Mouse (Mus musculus): Measurements from ENCODE around the gene Fermt2. TPM values are rescaled to one million over a fixed set of nuclear protein-coding genes. Genes with fewer than 3 reads are reported as not detected.
A peak's percentile ranks its signal among the peaks of the same experiment; 100 is the strongest.

The Fermt2 gene
- polyA plus RNA-seq, 1 experiment from 2014 or later = 189 TPM

DNA sequence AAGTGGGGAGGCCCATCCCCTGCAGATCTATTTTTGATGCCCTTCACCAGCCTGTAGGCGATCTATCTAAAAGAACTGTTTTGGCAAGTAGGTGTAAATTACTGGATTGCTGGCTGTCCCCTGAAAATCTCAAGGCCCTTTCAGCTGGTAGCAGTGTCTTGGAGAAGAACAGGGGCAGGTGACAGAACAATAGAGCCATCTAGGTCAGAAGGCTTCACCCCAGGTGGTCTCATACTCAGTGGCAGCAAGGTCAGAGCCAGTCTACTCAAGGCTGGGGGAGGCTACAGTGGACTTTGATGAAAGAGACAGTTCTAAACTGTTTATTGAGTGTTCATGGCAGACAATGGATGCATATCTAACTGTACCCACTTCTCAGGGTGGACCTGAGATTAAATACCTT is 29.1 kb upstream of the Fermt2 start:
- TF ChIP-seq CTCF (IDR thresholded peaks at IDR 0.05; ENCODE audit: low read depth) (no peak), EP300 (optimal IDR thresholded peaks at IDR 0.05) (no peak)
- Histone ChIP-seq H3K9me3 (ENCODE audit: control insufficient read depth, low read length) (no peaks in the 10 kb centered on the region), H3K27me3 (ENCODE audit: control insufficient read depth, insufficient read depth, low read length) (no peaks in the 10 kb centered on the region), H3K4me3 (ENCODE audit: low read depth, low read length) (no peak overlapping the region), H3K4me2 (replicated peaks; ENCODE audit: low read depth) (no peak overlapping the region), H3K4me1 (replicated peaks; ENCODE audit: control insufficient read depth, insufficient read depth) (peaks cover 3% of the 10 kb centered on the region; the same call in 1 of the 2 replicates), H3K36me3 (ENCODE audit: control insufficient read depth, insufficient read depth, low read length) (no peaks in the 10 kb centered on the region), H3K9ac (ENCODE audit: low read length) (no peak overlapping the region), H3K27ac (replicated peaks) (no peak overlapping the region)
- ATAC-seq (ENCODE audit: low FRiP score, low TSS enrichment) (no peak), DNase-seq (ENCODE audit: low spot score) (no peak)
- WGBS = 87% methylated on average over 1 of the region's 1 CpGs

DNA sequence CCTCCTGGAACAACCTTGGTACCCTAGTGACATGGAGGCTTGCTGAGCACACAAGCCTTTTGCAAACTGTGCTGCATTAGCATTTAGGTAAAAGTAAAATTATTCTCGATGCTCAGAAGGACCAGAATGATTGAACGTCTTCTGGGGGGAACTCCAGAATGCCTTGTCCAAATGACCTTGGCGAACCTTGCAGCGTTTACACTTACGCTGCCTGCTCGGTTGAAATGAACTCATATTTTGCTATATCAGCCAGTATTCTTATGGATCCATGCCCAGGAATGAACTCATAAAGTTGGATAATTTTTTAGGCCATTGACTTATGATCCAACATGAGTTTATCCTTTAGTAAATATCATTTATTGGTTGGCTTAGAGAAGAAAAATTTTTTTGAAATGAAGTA is 24.4 kb upstream of the Fermt2 start:
- H3K4me2 ChIP-seq (replicated peaks; ENCODE audit: low read depth) = no peak overlapping the region
- no peaks in the 10 kb centered on the region for H3K9me3 ChIP-seq (ENCODE audit: control insufficient read depth, low read length)
- H3K9ac ChIP-seq (ENCODE audit: low read length) = no peak overlapping the region
- H3K27ac ChIP-seq (replicated peaks) = 0 out of 2 replicates have a peak overlapping the region, but pooled peaks have one; percentile 18
- 54% methylated on average over 6 of the region's 6 CpGs for WGBS
- TF ChIP-seq CTCF (IDR thresholded peaks at IDR 0.05; ENCODE audit: low read depth) (no peak), EP300 (optimal IDR thresholded peaks at IDR 0.05) (no peak)
- H3K4me3 ChIP-seq (ENCODE audit: low read depth, low read length) = no peak overlapping the region
- H3K4me1 ChIP-seq (replicated peaks; ENCODE audit: control insufficient read depth, insufficient read depth) = no peaks in the 10 kb centered on the region
- DNase-seq (ENCODE audit: low spot score) (no peak), ATAC-seq (ENCODE audit: low FRiP score, low TSS enrichment) (no peak)
- no peaks in the 10 kb centered on the region for H3K27me3 ChIP-seq (ENCODE audit: control insufficient read depth, insufficient read depth, low read length)
- no peaks in the 10 kb centered on the region for H3K36me3 ChIP-seq (ENCODE audit: control insufficient read depth, insufficient read depth, low read length)

- Histone ChIP-seq H3K4me1 (replicated peaks; ENCODE audit: control insufficient read depth, insufficient read depth) (no peaks in the 10 kb centered on the region), H3K4me3 (ENCODE audit: low read depth, low read length) (no peak overlapping the region), H3K9ac (ENCODE audit: low read length) (no peak overlapping the region), H3K36me3 (ENCODE audit: control insufficient read depth, insufficient read depth, low read length) (no peaks in the 10 kb centered on the region), H3K4me2 (replicated peaks; ENCODE audit: low read depth) (no peak overlapping the region), H3K27ac (replicated peaks) (0 out of 2 replicates have a peak overlapping the region, but pooled peaks have one; percentile 18), H3K27me3 (ENCODE audit: control insufficient read depth, insufficient read depth, low read length) (no peaks in the 10 kb centered on the region), H3K9me3 (ENCODE audit: control insufficient read depth, low read length) (no peaks in the 10 kb centered on the region)
- TF ChIP-seq EP300 (optimal IDR thresholded peaks at IDR 0.05) (no peak), CTCF (IDR thresholded peaks at IDR 0.05; ENCODE audit: low read depth) (no peak)
- peak; percentile 18 for DNase-seq (ENCODE audit: low spot score)
- 40% methylated on average over 2 of the region's 2 CpGs for WGBS
- no peak for ATAC-seq (ENCODE audit: low FRiP score, low TSS enrichment)
These were observed 23.9 kb upstream of the Fermt2 start for GRCm38 (mm10) chr14:45553854-45554253.

GRCm38 (mm10) chr14:45552431-45552830 is 22.5 kb upstream of the Fermt2 start:
- no peaks in the 10 kb centered on the region for H3K9me3 ChIP-seq (ENCODE audit: control insufficient read depth, low read length)
- H3K27me3 ChIP-seq (ENCODE audit: control insufficient read depth, insufficient read depth, low read length) = no peaks in the 10 kb centered on the region
- H3K27ac ChIP-seq (replicated peaks) = no peak overlapping the region
- 83% methylated on average over 4 of the region's 4 CpGs for WGBS
- H3K4me3 ChIP-seq (ENCODE audit: low read depth, low read length) = no peak overlapping the region
- no peak for TF ChIP-seq CTCF (IDR thresholded peaks at IDR 0.05; ENCODE audit: low read depth)
- TF ChIP-seq EP300 (optimal IDR thresholded peaks at IDR 0.05) = no peak
- no peaks in the 10 kb centered on the region for H3K36me3 ChIP-seq (ENCODE audit: control insufficient read depth, insufficient read depth, low read length)
- no peak overlapping the region for H3K4me2 ChIP-seq (replicated peaks; ENCODE audit: low read depth)
- no peak for ATAC-seq (ENCODE audit: low FRiP score, low TSS enrichment)
- no peak for DNase-seq (ENCODE audit: low spot score)
- H3K9ac ChIP-seq (ENCODE audit: low read length) = no peak overlapping the region
- no peaks in the 10 kb centered on the region for H3K4me1 ChIP-seq (replicated peaks; ENCODE audit: control insufficient read depth, insufficient read depth)

DNA sequence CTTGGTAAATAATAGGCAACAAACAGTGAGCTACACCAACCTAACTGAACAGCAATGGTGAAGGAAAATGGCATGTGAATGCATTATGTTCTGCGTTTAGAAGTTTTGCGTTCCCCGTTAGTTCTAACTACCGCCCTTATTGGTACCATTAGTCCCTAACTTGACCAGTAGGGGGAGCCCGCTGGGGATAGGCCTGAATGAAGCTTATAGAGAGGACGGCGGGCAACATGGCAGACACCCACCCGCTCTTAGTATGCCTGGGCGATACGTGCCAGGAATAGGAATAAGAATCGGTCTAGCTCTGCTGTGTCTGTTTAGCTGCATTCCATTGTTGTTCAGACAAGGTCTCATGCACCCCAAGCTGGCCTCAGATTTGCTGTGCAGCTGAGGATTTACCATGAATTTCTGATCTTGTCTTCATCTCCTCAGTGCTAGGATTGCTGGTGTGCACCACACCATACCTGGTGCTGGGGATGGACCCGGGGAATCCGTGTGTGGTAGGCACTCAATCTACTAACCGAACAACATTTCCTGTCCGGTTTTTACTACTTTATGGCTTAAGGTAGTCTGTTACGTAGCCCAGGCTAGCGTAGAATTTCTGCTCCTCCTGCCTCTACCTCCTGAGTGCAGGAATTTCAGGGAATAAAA is 21.3 kb upstream of the Fermt2 start:
- Histone ChIP-seq H3K4me2 (replicated peaks; ENCODE audit: low read depth) (no peak overlapping the region), H3K27me3 (ENCODE audit: control insufficient read depth, insufficient read depth, low read length) (no peaks in the 10 kb centered on the region), H3K27ac (replicated peaks) (no peak overlapping the region), H3K9ac (ENCODE audit: low read length) (no peak overlapping the region), H3K4me3 (ENCODE audit: low read depth, low read length) (no peak overlapping the region), H3K9me3 (ENCODE audit: control insufficient read depth, low read length) (no peaks in the 10 kb centered on the region), H3K4me1 (replicated peaks; ENCODE audit: control insufficient read depth, insufficient read depth) (no peaks in the 10 kb centered on the region), H3K36me3 (ENCODE audit: control insufficient read depth, insufficient read depth, low read length) (no peaks in the 10 kb centered on the region)
- DNase-seq (ENCODE audit: low spot score) (peak; percentile 39), ATAC-seq (ENCODE audit: low FRiP score, low TSS enrichment) (no peak)
- whole genome bisulfite sequencing = 58% methylated on average over 17 of the region's 17 CpGs
- peak; percentile 72 for TF ChIP-seq CTCF (IDR thresholded peaks at IDR 0.05; ENCODE audit: low read depth)
- TF ChIP-seq EP300 (optimal IDR thresholded peaks at IDR 0.05) = no peak

- TF ChIP-seq CTCF (IDR thresholded peaks at IDR 0.05; ENCODE audit: low read depth) (no peak), EP300 (optimal IDR thresholded peaks at IDR 0.05) (no peak)
- Histone ChIP-seq H3K4me1 (replicated peaks; ENCODE audit: control insufficient read depth, insufficient read depth) (no peaks in the 10 kb centered on the region), H3K27ac (replicated peaks) (no peak overlapping the region), H3K4me2 (replicated peaks; ENCODE audit: low read depth) (no peak overlapping the region), H3K9ac (ENCODE audit: low read length) (no peak overlapping the region), H3K27me3 (ENCODE audit: control insufficient read depth, insufficient read depth, low read length) (no peaks in the 10 kb centered on the region), H3K9me3 (ENCODE audit: control insufficient read depth, low read length) (no peaks in the 10 kb centered on the region), H3K36me3 (ENCODE audit: control insufficient read depth, insufficient read depth, low read length) (no peaks in the 10 kb centered on the region), H3K4me3 (ENCODE audit: low read depth, low read length) (no peak overlapping the region)
- no peak for ATAC-seq (ENCODE audit: low FRiP score, low TSS enrichment)
- DNase-seq (ENCODE audit: low spot score) = no peak
- WGBS = 55% methylated on average over 13 of the region's 13 CpGs
These were observed 20.2 kb upstream of the Fermt2 start for GRCm38 (mm10) chr14:45550010-45550647.

Measured in stomach, postnatal 0 days (tissue).